Mouse (Mus musculus): ENCODE data around the gene Mgat3.

- TF ChIP-seq CTCF (conservative IDR thresholded peaks at IDR 0.05; ENCODE audit: low read length), result no peak
- TF ChIP-seq POU5F1 (IDR thresholded peaks at IDR 0.05; ENCODE audit: borderline replicate concordance, low read length), result no peak
- TF ChIP-seq NANOG (IDR thresholded peaks at IDR 0.05; ENCODE audit: borderline replicate concordance, low read length), result no peak
These were observed 45.7 kb downstream of the Mgat3 start for GRCm38 (mm10) chr15:80219211-80219610.
